Mouse (Mus musculus) midbrain, embryonic 12.5 days (tissue): ENCODE measurements at regions not wholly inside any gene's neighbourhood (a gene's known extent, or its start where the extent isn't known, plus 50 kb on each side); places are given as distances from the start of the nearest gene placed in this dataset. TPM values are rescaled to one million over a fixed set of nuclear protein-coding genes. Genes with fewer than 3 reads are reported as not detected.

Experiments
- ATAC-seq: fragments of 200-750 bp; cut with Nextera tagmentation; 2 replicates; pipeline ENCODE4 v1.8.0; 2017; ENCODE audit warnings: low read depth, moderate TSS enrichment, moderate library complexity; ENCODE audit not compliant: low FRiP score
- H3K27ac ChIP-seq: fragments of 300-500 bp; sonication (generic); replicated peaks from 2 replicates; pipeline ENCODE4 v1.5.1; 2016; ENCODE audit warnings: mild to moderate bottlenecking
- H3K27me3 ChIP-seq: fragments of 300-500 bp; sonication (generic); 2 replicates; pipeline ENCODE4 v1.6.1; 2016; ENCODE audit warnings: mild to moderate bottlenecking
- H3K36me3 ChIP-seq: fragments of 300-500 bp; sonication (generic); 2 replicates; pipeline ENCODE4 v1.6.1; 2016
- H3K4me1 ChIP-seq: fragments of 300-500 bp; sonication (generic); 2 replicates; pipeline ENCODE4 v1.6.1; 2016
- H3K4me2 ChIP-seq: fragments of 300-500 bp; sonication (generic); replicated peaks from 2 replicates; pipeline ENCODE4 v1.6.1; 2016; ENCODE audit warnings: mild to moderate bottlenecking, moderate library complexity
- H3K4me3 ChIP-seq: fragments of 300-500 bp; sonication (generic); 2 replicates; pipeline ENCODE4 v1.5.1; 2016; ENCODE audit warnings: mild to moderate bottlenecking
- H3K9ac ChIP-seq: fragments of 300-500 bp; sonication (generic); replicated peaks from 2 replicates; pipeline ENCODE4 v1.6.1; 2016; ENCODE audit warnings: mild to moderate bottlenecking, moderate library complexity
- H3K9me3 ChIP-seq: fragments of 300-500 bp; sonication (generic); 2 replicates; pipeline ENCODE4 v1.6.1; 2016; ENCODE audit warnings: mild to moderate bottlenecking
- WGBS: fragments of 180-500 bp; shearing (Covaris S2); methylation state at CpG from one replicate; pipeline ENCODE4 v1.1.7; 2016; 5-methylcytosine and 5-hydroxymethylcytosine counted together
- microRNA-seq: library from miRNA; unstranded; fragments of <30 nt; microRNA quantifications from one replicate; pipeline ENCODE4, GENCODE M21; 2017

- no peak overlapping the region for H3K4me2 ChIP-seq
- 89% methylated on average over 6 of the region's 6 CpGs for WGBS
Observed at GRCm38 (mm10) chr12:30510861-30511260, 73.4 kb upstream of the Tmem18 start.

GRCm38 (mm10) chr12:30483370-30483769 is 100.9 kb upstream of the Tmem18 start:
- H3K27ac ChIP-seq: no peak overlapping the region
- no peaks in the 10 kb centered on the region for H3K36me3 ChIP-seq
- no peaks in the 10 kb centered on the region for H3K4me1 ChIP-seq
- H3K9me3 ChIP-seq: no peaks in the 10 kb centered on the region
- H3K27me3 ChIP-seq: no peaks in the 10 kb centered on the region
- H3K9ac ChIP-seq: no peak overlapping the region
- H3K4me3 ChIP-seq: no peak overlapping the region
- H3K4me2 ChIP-seq: no peak overlapping the region
- 60% methylated on average over 5 of the region's 5 CpGs for WGBS
- no peak for ATAC-seq

More at GRCm38 (mm10) chr12:30510861-30511260, 73.4 kb upstream of the Tmem18 start:
- Histone ChIP-seq H3K27ac (no peak overlapping the region), H3K9me3 (no peaks in the 10 kb centered on the region), H3K36me3 (no peaks in the 10 kb centered on the region), H3K27me3 (no peaks in the 10 kb centered on the region), H3K9ac (no peak overlapping the region), H3K4me3 (no peak overlapping the region), H3K4me1 (no peaks in the 10 kb centered on the region)
- ATAC-seq: no peak

GRCm38 (mm10) chr12:30473473-30473815 is 100.3 kb upstream of the Sntg2 start:
- no peaks in the 10 kb centered on the region for H3K27me3 ChIP-seq
- H3K36me3 ChIP-seq: no peaks in the 10 kb centered on the region
- no peaks in the 10 kb centered on the region for H3K9me3 ChIP-seq
- H3K27ac ChIP-seq: peak overlapping the region; percentile 66
- ATAC-seq: no peak
- 59% methylated on average over 4 of the region's 4 CpGs for WGBS
- H3K4me1 ChIP-seq: no peaks in the 10 kb centered on the region
- no peak overlapping the region for H3K4me2 ChIP-seq
- H3K9ac ChIP-seq: no peak overlapping the region
- no peak overlapping the region for H3K4me3 ChIP-seq

GRCm38 (mm10) chr12:30472743-30473472 is 99.7 kb upstream of the Sntg2 start:
- Histone ChIP-seq H3K4me1 (no peaks in the 10 kb centered on the region), H3K27ac (no peak overlapping the region), H3K9ac (no peak overlapping the region), H3K4me2 (no peak overlapping the region), H3K4me3 (no peak overlapping the region), H3K27me3 (no peaks in the 10 kb centered on the region), H3K36me3 (no peaks in the 10 kb centered on the region), H3K9me3 (no peaks in the 10 kb centered on the region)
- no peak for ATAC-seq
- WGBS: 76% methylated on average over 10 of the region's 10 CpGs

GRCm38 (mm10) chr12:30467186-30467585 is 94.0 kb upstream of the Sntg2 start:
- 0 out of 2 replicates have a peak, but pooled peaks cover 4% of the 10 kb centered on the region for H3K4me1 ChIP-seq
- 68% methylated on average over 7 of the region's 7 CpGs for WGBS
- H3K9ac ChIP-seq: no peak overlapping the region
- peak overlapping the region; percentile 46; the same call in 1 of the 2 replicates for H3K27ac ChIP-seq
- H3K36me3 ChIP-seq: no peaks in the 10 kb centered on the region
- H3K9me3 ChIP-seq: no peaks in the 10 kb centered on the region
- H3K4me2 ChIP-seq: no peak overlapping the region
- H3K27me3 ChIP-seq: no peaks in the 10 kb centered on the region
- H3K4me3 ChIP-seq: no peak overlapping the region
- ATAC-seq: no peak; the same call in 1 of the 2 replicates

- Histone ChIP-seq H3K9ac (no peak overlapping the region), H3K4me1 (no peaks in the 10 kb centered on the region), H3K4me3 (no peak overlapping the region), H3K9me3 (no peaks in the 10 kb centered on the region), H3K36me3 (no peaks in the 10 kb centered on the region), H3K4me2 (no peak overlapping the region), H3K27me3 (no peaks in the 10 kb centered on the region), H3K27ac (no peak overlapping the region)
- ATAC-seq: no peak
Observed at GRCm38 (mm10) chr12:30450614-30451013, 77.4 kb upstream of the Sntg2 start.

GRCm38 (mm10) chr12:30434892-30435291 is 61.7 kb upstream of the Sntg2 start:
- Histone ChIP-seq H3K4me3 (no peak overlapping the region), H3K9me3 (no peaks in the 10 kb centered on the region), H3K4me2 (no peak overlapping the region), H3K36me3 (no peaks in the 10 kb centered on the region), H3K27ac (no peak overlapping the region), H3K27me3 (no peaks in the 10 kb centered on the region), H3K4me1 (no peaks in the 10 kb centered on the region), H3K9ac (no peak overlapping the region)
- 77% methylated on average over 8 of the region's 8 CpGs for WGBS
- ATAC-seq: no peak

- Histone ChIP-seq H3K9me3 (no peaks in the 10 kb centered on the region), H3K27ac (no peak overlapping the region), H3K9ac (no peak overlapping the region), H3K27me3 (no peaks in the 10 kb centered on the region), H3K4me2 (no peak overlapping the region), H3K4me3 (no peak overlapping the region), H3K4me1 (no peaks in the 10 kb centered on the region), H3K36me3 (no peaks in the 10 kb centered on the region)
- no peak for ATAC-seq
- 88% methylated on average over 5 of the region's 5 CpGs for WGBS
Observed at GRCm38 (mm10) chr12:30432861-30433260, 59.7 kb upstream of the Sntg2 start.

GRCm38 (mm10) chr12:30430641-30431040 is 57.5 kb upstream of the Sntg2 start:
- H3K4me2 ChIP-seq: no peak overlapping the region
- no peaks in the 10 kb centered on the region for H3K9me3 ChIP-seq
- H3K4me1 ChIP-seq: no peaks in the 10 kb centered on the region
- no peak overlapping the region for H3K27ac ChIP-seq
- no peaks in the 10 kb centered on the region for H3K36me3 ChIP-seq
- no peak overlapping the region for H3K4me3 ChIP-seq
- H3K9ac ChIP-seq: no peak overlapping the region
- WGBS: 83% methylated on average over 3 of the region's 3 CpGs
- ATAC-seq: no peak
- H3K27me3 ChIP-seq: no peaks in the 10 kb centered on the region

GRCm38 (mm10) chr12:30425301-30425700 is 52.1 kb upstream of the Sntg2 start:
- Histone ChIP-seq H3K27me3 (no peaks in the 10 kb centered on the region), H3K9ac (no peak overlapping the region), H3K9me3 (no peaks in the 10 kb centered on the region), H3K4me3 (no peak overlapping the region), H3K4me2 (no peak overlapping the region), H3K36me3 (no peaks in the 10 kb centered on the region), H3K27ac (no peak overlapping the region), H3K4me1 (no peaks in the 10 kb centered on the region)
- 73% methylated on average over 2 of the region's 2 CpGs for WGBS
- ATAC-seq: no peak

Small RNA genes lying in the stretch of these regions (microRNA-seq; reads per million reads assigned to microRNA genes)
- gene Gm25865: not detected
